Mouse (Mus musculus): ENCODE results near the gene Rnf43. TPM values are rescaled to one million over a fixed set of nuclear protein-coding genes. Genes with fewer than 3 reads are reported as not detected.

Rnf43 gene
- polyA plus RNA-seq, 1 experiment from 2014 or later: 9.2 TPM

GRCm38 (mm10) chr11:87729593-87730185 is 67.2 kb downstream of the Rnf43 start:
- H3K9ac ChIP-seq: no peak overlapping the region
- H3K4me3 ChIP-seq (replicated peaks): no peak overlapping the region
- H3K4me1 ChIP-seq: peaks cover 15% of the 10 kb centered on the region
- no peaks in the 10 kb centered on the region for H3K9me3 ChIP-seq (replicated peaks)
- no peaks in the 10 kb centered on the region for H3K27me3 ChIP-seq
- WGBS: 80% methylated on average over 13 of the region's 13 CpGs
- no peak overlapping the region for H3K4me2 ChIP-seq (replicated peaks)
- no peak overlapping the region for H3K27ac ChIP-seq (replicated peaks)
- ATAC-seq (ENCODE audit: insufficient number of reproducible peaks, low FRiP score, low TSS enrichment, low read depth): no peak
- H3K36me3 ChIP-seq: no peaks in the 10 kb centered on the region

DNA sequence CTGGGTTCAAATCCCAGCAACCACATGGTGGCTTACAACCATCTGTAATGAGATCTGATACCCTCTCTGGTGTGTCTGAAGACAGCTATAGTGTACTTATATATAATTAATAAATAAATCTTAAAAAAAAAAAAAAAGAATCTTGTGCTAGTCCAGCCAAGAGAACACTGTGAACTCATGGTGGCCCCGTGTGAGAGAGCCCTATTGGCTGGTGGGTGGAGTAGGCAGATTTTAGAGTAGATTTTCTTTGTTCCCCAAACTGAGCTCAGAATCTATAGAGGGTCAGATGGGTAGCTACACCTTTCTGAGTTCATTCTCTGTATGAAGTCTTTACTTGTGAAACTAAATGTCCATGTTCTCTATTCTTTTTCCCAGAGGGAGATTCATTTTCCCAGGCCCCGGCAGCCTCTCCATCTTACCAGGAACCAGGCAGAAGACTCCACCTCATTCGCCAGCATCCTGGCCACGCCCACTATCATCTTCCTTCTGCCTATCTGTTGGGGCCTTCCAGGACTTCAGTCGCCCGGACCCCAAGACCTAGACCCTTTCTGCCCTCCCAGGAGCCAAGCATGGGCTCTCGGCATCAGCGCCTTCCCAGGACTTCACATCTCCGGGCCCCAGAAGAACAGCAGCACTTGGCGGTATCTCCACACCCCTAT is 68.3 kb downstream of the Rnf43 start:
- no peak for ATAC-seq (ENCODE audit: insufficient number of reproducible peaks, low FRiP score, low TSS enrichment, low read depth)
- Histone ChIP-seq H3K9ac (no peak overlapping the region), H3K4me2 (replicated peaks) (no peak overlapping the region), H3K36me3 (no peaks in the 10 kb centered on the region), H3K27me3 (no peaks in the 10 kb centered on the region), H3K9me3 (replicated peaks) (no peaks in the 10 kb centered on the region), H3K4me3 (replicated peaks) (no peak overlapping the region), H3K4me1 (peaks cover 10% of the 10 kb centered on the region), H3K27ac (replicated peaks) (no peak overlapping the region)
- 72% methylated on average over 10 of the region's 10 CpGs for WGBS

- Histone ChIP-seq H3K27me3 (no peaks in the 10 kb centered on the region), H3K4me3 (replicated peaks) (no peak overlapping the region), H3K9ac (no peak overlapping the region), H3K36me3 (no peaks in the 10 kb centered on the region; the same call in 1 of the 2 replicates), H3K4me1 (peaks cover 13% of the 10 kb centered on the region), H3K9me3 (replicated peaks) (no peaks in the 10 kb centered on the region), H3K4me2 (replicated peaks) (no peak overlapping the region), H3K27ac (replicated peaks) (no peak overlapping the region)
- no peak for ATAC-seq (ENCODE audit: insufficient number of reproducible peaks, low FRiP score, low TSS enrichment, low read depth)
- WGBS: 53% methylated on average over 5 of the region's 5 CpGs
Measured at GRCm38 (mm10) chr11:87734346-87734745, 71.8 kb downstream of the Rnf43 start.

- Histone ChIP-seq H3K9me3 (replicated peaks) (no peaks in the 10 kb centered on the region), H3K27me3 (no peaks in the 10 kb centered on the region), H3K4me3 (replicated peaks) (no peak overlapping the region), H3K4me1 (peaks cover 13% of the 10 kb centered on the region), H3K27ac (replicated peaks) (0 out of 2 replicates have a peak overlapping the region, but pooled peaks have one; percentile 92), H3K9ac (no peak overlapping the region), H3K36me3 (peaks cover 12% of the 10 kb centered on the region), H3K4me2 (replicated peaks) (no peak overlapping the region)
- no peak for ATAC-seq (ENCODE audit: insufficient number of reproducible peaks, low FRiP score, low TSS enrichment, low read depth)
- WGBS: 82% methylated on average over 6 of the region's 6 CpGs
Measured at GRCm38 (mm10) chr11:87735691-87736090, 73.2 kb downstream of the Rnf43 start.

- Histone ChIP-seq H3K9ac (peak overlapping the region; percentile 73), H3K27me3 (no peaks in the 10 kb centered on the region), H3K4me3 (replicated peaks) (peak overlapping the region; percentile 92), H3K4me2 (replicated peaks) (peak overlapping the region; percentile 79), H3K4me1 (peaks cover 13% of the 10 kb centered on the region), H3K36me3 (peaks cover 20% of the 10 kb centered on the region), H3K9me3 (replicated peaks) (no peaks in the 10 kb centered on the region), H3K27ac (replicated peaks) (peak overlapping the region; percentile 92)
- under 1% methylated on average over 31 of the region's 31 CpGs for WGBS
- ATAC-seq (ENCODE audit: insufficient number of reproducible peaks, low FRiP score, low TSS enrichment, low read depth): peak; percentile 73
Measured at GRCm38 (mm10) chr11:87736647-87737134, 74.2 kb downstream of the Rnf43 start.

GRCm38 (mm10) chr11:87737175-87737740 is 74.7 kb downstream of the Rnf43 start, which contains the start of gene Supt4a:
Gene Supt4a, plus strand, starts transcription at chr11:87737552.
- Histone ChIP-seq H3K4me3 (replicated peaks) (peak within 1 kb of the TSS; percentile 92), H3K4me2 (replicated peaks) (peak within 1 kb of the TSS; percentile 79), H3K27ac (replicated peaks) (peak within 1 kb of the TSS; percentile 92), H3K4me1 (peaks cover 13% of the 10 kb centered on the region), H3K9me3 (replicated peaks) (no peaks in the 10 kb centered on the region), H3K27me3 (no peaks in the 10 kb centered on the region), H3K36me3 (peaks cover 25% of the 10 kb centered on the region), H3K9ac (peak within 1 kb of the TSS; percentile 73)
- peak; percentile 93 for ATAC-seq (ENCODE audit: insufficient number of reproducible peaks, low FRiP score, low TSS enrichment, low read depth)
- whole genome bisulfite sequencing: under 1% methylated on average over 57 of the region's 57 CpGs

- Histone ChIP-seq H3K4me1 (no peaks in the 10 kb centered on the region), H3K4me3 (replicated peaks) (no peak overlapping the region), H3K4me2 (replicated peaks) (no peak overlapping the region), H3K9me3 (replicated peaks) (no peaks in the 10 kb centered on the region), H3K27ac (replicated peaks) (no peak overlapping the region), H3K36me3 (peaks cover 48% of the 10 kb centered on the region), H3K27me3 (no peaks in the 10 kb centered on the region), H3K9ac (no peak overlapping the region)
- ATAC-seq (ENCODE audit: insufficient number of reproducible peaks, low FRiP score, low TSS enrichment, low read depth): no peak
- WGBS: 98% methylated on average over 3 of the region's 3 CpGs
Measured at GRCm38 (mm10) chr11:87743691-87744090, 81.2 kb downstream of the Rnf43 start.

- Histone ChIP-seq H3K4me1 (0 out of 2 replicates have a peak, but pooled peaks cover 5% of the 10 kb centered on the region), H3K27ac (replicated peaks) (no peak overlapping the region), H3K27me3 (no peaks in the 10 kb centered on the region), H3K9me3 (replicated peaks) (no peaks in the 10 kb centered on the region), H3K4me3 (replicated peaks) (no peak overlapping the region), H3K9ac (no peak overlapping the region), H3K36me3 (peaks cover 43% of the 10 kb centered on the region), H3K4me2 (replicated peaks) (no peak overlapping the region)
- 79% methylated on average over 4 of the region's 4 CpGs for WGBS
- ATAC-seq (ENCODE audit: insufficient number of reproducible peaks, low FRiP score, low TSS enrichment, low read depth): no peak
Measured at GRCm38 (mm10) chr11:87744964-87745363, 82.4 kb downstream of the Rnf43 start.

GRCm38 (mm10) chr11:87745632-87746555 is 83.4 kb downstream of the Rnf43 start:
- WGBS: 74% methylated on average over 9 of the region's 9 CpGs
- H3K4me2 ChIP-seq (replicated peaks): no peak overlapping the region

DNA sequence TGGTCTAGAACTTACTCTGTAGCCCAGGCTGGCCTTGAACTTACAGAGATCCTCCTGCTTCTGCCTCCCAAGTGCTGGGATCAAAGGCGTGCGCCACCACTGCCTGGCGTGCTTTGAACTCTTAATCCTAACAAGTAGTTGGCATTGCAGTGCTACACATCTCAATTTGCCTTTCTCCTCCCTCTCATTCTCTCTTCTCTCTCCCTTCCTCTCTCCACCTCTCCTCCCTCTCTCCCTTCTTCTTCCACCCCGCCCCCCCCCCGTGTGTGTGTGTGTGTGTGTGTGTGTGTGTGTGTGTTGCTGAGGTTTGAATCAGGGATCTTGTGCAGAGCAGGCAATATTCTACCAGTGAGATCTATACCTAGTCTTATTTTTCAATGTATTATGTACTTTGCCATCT is 84.8 kb downstream of the Rnf43 start:
- Histone ChIP-seq H3K27me3 (no peaks in the 10 kb centered on the region), H3K9ac (no peak overlapping the region), H3K36me3 (peaks cover 22% of the 10 kb centered on the region), H3K4me3 (replicated peaks) (no peak overlapping the region), H3K4me1 (0 out of 2 replicates have a peak, but pooled peaks cover 5% of the 10 kb centered on the region), H3K4me2 (replicated peaks) (no peak overlapping the region), H3K9me3 (replicated peaks) (no peaks in the 10 kb centered on the region), H3K27ac (replicated peaks) (no peak overlapping the region)
- WGBS: 94% methylated on average over 5 of the region's 5 CpGs
- no peak for ATAC-seq (ENCODE audit: insufficient number of reproducible peaks, low FRiP score, low TSS enrichment, low read depth)

More at GRCm38 (mm10) chr11:87745632-87746555, 83.4 kb downstream of the Rnf43 start:
- Histone ChIP-seq H3K4me3 (replicated peaks) (no peak overlapping the region), H3K36me3 (peaks cover 34% of the 10 kb centered on the region), H3K9ac (no peak overlapping the region), H3K9me3 (replicated peaks) (no peaks in the 10 kb centered on the region), H3K27ac (replicated peaks) (no peak overlapping the region), H3K27me3 (no peaks in the 10 kb centered on the region), H3K4me1 (0 out of 2 replicates have a peak, but pooled peaks cover 5% of the 10 kb centered on the region)
- ATAC-seq (ENCODE audit: insufficient number of reproducible peaks, low FRiP score, low TSS enrichment, low read depth): no peak
